Mouse (Mus musculus): ENCODE results near the gene Sem1.
"Not testable (repeated sequence)": the region's sequence is repeated elsewhere in the genome, so short reads cannot be mapped to it uniquely, and the experiment has no call there.

Sem1 gene

GRCm38 (mm10) chr6:6578304-6579149 lies at the start of gene Sem1:
Gene Sem1, minus strand, starts transcription at chr6:6578663.
- peak; percentile 82 to 91 for DNase-seq (ENCODE audit: low spot score in 2 of 2)

DNA sequence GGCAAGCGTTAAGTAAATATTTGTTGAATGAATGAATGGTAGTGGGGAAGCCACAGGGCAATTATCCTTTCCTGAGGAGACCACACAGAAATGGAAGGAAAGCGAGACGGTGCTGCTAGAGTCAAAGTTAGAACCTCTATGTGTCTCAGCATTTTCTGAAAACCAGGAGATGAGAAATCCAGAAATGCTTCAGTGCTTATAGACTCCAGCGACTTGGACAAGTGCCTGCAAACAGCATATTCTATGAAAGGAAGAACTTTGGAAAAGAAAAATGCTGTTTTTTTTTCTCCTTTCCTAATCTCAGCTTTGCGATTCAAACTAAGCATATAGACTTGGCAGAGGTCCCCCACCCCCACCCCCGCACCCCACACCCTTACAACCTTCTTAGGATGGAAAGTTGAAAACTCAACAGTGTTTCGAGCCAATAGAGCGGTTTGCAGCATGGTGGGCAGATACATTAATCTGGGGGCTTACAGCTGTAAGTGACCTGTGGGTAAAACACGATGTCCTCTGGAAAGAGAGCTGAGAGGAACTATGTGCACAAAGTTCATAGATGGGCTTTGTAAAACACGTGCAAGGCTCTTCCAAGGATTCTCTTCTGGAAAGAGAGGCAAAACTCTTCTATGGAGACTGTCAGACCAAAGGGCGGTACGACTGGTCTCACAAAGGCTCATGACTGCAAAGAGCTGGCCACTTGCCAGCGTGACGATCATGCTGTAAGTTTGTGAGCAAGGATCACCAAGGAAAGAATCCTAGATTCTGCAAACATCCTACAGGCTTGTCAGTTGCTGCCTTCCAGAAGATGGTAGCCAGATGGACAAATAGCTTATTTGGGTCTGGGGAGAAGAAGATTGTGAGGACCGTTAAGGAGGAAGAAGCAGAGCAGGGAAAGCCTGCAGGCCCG lies 44.6 kb upstream of the Sem1 start:
- DNase-seq (ENCODE audit: low spot score in 2 of 2), result peak in 1 of 2 experiments; percentile 12

DNA sequence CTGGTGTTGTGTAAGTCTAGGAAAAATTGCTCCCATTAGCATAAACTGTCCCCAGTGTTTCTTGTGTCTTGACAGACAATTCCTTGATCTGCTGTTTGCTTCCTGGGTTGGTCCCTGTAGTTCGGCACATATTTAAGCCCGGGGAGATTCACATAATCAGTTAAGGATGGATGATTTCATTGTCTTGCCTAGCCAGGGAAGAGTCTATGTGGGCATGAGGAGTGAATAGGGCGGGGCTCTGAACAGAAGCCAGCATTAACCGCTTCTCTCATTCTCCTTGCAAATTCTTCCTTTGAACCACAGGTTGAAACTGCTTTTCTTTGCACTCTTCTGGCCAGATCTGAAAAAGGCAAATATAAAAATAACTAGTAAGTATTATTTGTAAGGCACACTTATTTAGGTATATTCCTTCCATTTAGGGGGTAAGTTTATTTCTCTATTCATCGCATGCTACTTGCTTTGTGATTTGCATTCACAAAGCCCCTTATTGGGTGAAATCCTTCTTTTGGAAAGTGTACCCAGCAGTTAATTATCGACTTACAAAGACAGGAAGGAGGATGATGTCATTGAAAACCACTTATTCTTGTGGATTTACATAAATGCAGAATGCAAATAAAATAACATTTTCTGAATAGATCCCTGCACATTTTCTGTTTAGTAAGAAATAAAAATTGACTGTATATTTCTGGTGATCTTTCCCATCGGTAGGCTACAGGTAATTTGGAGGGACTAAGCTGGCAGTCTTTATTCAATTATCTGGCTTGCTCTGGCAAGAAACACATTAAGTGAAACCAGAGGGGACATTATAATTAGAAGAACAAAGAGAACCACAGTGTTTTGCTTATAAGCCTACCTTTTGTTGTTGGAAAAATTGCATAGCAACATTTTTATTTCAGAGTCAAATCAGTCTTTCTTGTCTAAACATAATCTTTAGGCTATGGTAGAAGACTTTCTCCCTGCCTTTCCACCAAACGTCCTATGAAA lies 25.4 kb upstream of the Sem1 start:
- DNase-seq (ENCODE audit: low spot score in 2 of 2), result no peak

- DNase-seq (ENCODE audit: low spot score in 2 of 2), result no peak
These were observed 7.8 kb upstream of the Sem1 start for GRCm38 (mm10) chr6:6586313-6586712.

GRCm38 (mm10) chr6:6581849-6582248 lies 3.4 kb upstream of the Sem1 start:
- DNase-seq (ENCODE audit: low spot score in 2 of 2), result no peak

GRCm38 (mm10) chr6:6577741-6578284 lies 650 bp downstream of the Sem1 start:
- DNase-seq (ENCODE audit: low spot score in 2 of 2), result no peak

DNA sequence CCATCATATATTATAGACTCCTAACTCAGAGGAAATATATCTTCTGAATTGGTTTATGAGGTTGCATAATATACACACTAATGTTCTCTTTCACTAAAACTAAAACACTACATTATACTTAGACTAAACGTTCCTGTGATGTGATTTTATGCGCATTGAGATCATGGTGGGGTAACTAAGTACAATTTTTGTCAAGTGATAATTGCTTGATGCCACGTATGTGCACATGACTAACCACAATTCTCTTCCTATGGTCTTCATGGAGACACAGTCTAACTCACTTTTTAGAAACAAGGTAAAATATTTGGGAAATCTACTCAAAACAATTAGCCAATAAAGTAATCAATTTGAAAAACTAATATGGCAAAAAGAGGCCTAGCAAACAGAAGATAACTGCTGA lies 1.2 kb downstream of the Sem1 start:
- DNase-seq (ENCODE audit: low spot score in 2 of 2), result no peak

DNA sequence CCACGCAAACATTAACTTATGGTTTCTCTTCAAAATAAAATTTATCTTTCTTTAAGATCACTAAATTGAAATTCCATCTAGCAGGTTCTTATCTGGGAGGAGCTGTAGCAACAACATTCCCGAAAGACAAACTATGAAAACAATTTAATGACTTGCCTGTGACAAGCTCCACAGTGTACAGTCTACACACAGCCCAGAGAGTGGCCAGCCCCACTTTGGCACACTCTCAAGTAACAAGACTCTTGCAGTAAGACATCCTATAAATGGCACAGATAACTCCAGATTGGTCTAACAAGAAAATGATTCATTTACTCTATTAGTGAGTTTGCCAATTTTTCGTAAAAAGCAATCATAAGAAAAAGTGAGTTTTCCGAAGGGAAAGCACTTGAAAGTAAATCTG lies 2.7 kb downstream of the Sem1 start:
- DNase-seq (ENCODE audit: low spot score in 2 of 2), result no peak

- DNase-seq (ENCODE audit: low spot score in 2 of 2), result no peak
These were observed 10.0 kb downstream of the Sem1 start for GRCm38 (mm10) chr6:6568436-6568835.

DNA sequence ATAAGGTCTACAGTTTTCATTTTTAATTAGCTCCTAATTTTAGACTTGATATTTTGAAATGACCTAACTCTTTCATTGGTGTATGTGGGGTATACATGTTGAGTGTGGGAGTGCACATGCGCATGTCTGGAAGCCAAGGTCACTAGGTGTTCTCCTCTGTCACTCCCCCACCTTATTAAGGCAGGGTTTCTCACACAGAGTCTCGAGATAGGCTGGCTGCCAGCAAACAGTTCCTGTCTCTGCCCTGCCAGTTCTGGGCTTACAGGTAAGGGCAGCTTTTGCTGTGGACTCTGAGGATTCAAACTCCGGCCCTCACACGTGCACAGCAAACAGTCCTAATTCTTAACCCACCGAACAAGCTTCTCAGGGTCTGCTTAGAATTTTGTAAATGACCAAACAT lies 14.8 kb downstream of the Sem1 start:
- peak; percentile 35 to 64 for DNase-seq (ENCODE audit: low spot score in 2 of 2)

- DNase-seq (ENCODE audit: low spot score in 2 of 2), result peak; percentile 8 to 55
These were observed 15.7 kb downstream of the Sem1 start for GRCm38 (mm10) chr6:6562716-6563115.

DNA sequence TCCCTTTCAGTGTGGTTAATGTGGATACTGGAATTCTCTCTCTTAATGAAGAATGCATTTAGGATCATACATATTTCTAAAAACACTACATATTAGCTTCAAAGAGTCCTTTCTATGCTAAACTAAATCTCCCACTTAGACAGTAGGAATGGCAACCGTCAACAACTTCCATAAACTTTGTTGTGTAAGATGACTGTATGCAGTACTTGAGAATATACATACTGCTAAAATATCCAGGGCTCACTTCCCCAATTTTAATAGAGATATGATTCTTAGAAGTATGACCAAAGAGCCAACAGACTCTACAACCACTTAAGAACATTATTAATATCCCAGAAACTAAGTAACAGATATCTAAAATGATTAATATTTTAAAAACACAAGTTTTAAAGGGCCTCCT lies 20.8 kb downstream of the Sem1 start:
- DNase-seq (ENCODE audit: low spot score in 2 of 2), result no peak

GRCm38 (mm10) chr6:6552006-6552405 lies 26.5 kb downstream of the Sem1 start:
- DNase-seq (ENCODE audit: low spot score in 2 of 2), result no peak

- DNase-seq (ENCODE audit: low spot score in 2 of 2), result peak in 1 of 2 experiments; percentile 12
These were observed 30.5 kb downstream of the Sem1 start for GRCm38 (mm10) chr6:6547997-6548396.

GRCm38 (mm10) chr6:6544255-6544645 lies 34.2 kb downstream of the Sem1 start:
- no peak for DNase-seq (ENCODE audit: low spot score in 2 of 2)

GRCm38 (mm10) chr6:6543606-6544254 lies 34.7 kb downstream of the Sem1 start:
- DNase-seq (ENCODE audit: low spot score in 2 of 2), result no peak

DNA sequence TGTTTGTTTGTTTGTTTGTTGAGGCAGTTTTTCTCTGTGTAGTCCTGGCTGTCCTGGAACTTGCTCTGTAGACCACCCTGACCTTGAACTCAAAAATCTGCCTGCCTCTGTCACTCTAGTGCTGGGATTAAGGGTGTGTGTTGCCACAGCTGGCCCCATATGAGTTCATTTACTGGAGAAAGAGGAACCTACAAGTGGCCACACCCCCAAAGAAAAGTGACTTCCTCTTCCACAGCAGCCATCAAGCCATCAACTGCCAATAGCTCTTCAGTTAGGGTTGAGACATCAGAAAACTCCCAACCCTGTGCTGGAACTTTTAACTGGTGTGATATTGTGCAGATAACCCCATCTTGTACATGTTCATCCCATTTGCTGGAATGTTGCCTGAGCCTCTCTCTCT lies 36.3 kb downstream of the Sem1 start:
- peak in 1 of 2 experiments; percentile 5 for DNase-seq (ENCODE audit: low spot score in 2 of 2)

DNA sequence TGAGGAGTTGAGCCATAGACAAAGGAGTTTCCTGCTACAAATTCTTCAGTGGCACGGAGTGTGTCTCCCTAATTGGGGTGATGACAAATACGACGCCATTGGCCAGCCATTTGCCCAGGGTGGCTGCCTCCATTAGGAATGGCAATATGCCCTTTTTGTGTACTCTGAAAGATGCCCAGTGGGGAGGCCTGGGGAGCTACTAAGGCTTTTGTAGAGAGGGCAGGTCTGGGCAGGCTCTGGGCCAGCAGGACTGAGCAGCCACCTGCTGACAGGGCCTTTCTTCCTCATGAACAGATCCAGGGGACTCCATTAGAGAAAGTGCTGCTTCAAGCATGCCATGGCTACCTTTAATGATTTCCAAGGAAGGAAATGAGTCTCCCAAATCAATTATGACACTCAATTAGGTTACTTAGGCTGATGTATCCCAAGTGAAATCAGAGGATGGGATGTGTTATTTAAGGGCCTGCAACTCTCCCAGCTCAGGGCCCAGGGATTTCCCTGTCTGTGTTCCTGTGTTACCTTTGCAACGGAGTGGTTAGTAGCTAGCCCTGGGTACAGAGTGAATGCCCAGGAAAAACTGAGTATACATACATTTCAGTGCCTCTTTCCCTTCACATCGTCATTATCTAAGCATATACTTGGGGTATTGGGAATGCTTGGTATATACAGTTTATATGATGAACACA lies 41.5 kb downstream of the Sem1 start:
- no peak for DNase-seq (ENCODE audit: low spot score in 2 of 2)

GRCm38 (mm10) chr6:6536359-6536758 lies 42.1 kb downstream of the Sem1 start:
- DNase-seq (ENCODE audit: low spot score in 2 of 2), result not testable (repeated sequence)

Measured in heart, adult 9 months (tissue).